Mouse (Mus musculus): Measurements from ENCODE around the gene Gm43738. TPM values are rescaled to one million over a fixed set of nuclear protein-coding genes. Genes with fewer than 3 reads are reported as not detected.
"Not testable (repeated sequence)": the region's sequence is repeated elsewhere in the genome, so short reads cannot be mapped to it uniquely, and the experiment has no call there.

The Gm43738 gene
- polyA plus RNA-seq, 1 experiment = not detected

DNA sequence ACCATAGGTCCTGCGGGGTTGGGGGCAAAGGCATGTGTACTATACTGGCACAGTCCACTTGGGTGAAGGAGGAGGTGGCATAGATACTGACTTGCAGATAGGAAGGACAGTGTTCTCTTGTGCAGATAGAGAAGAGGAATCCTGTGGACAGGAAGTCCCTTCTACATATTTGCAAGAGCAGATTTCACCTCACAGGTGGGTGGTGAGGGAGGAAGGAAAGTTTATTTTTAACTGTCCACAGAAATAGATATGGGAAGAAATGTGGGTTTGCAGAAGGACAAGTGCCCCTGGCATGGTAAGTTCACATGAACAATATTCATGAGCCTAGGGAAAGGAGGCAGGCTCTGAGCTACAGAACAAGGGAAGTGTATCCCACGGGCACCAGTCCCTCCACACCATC is 16.8 kb downstream of the Gm43738 start:
- H3K27ac ChIP-seq (ENCODE audit: insufficient read depth, low read depth, low read length) = no peak overlapping the region
- no peak for TF ChIP-seq CTCF (conservative IDR thresholded peaks at IDR 0.05; ENCODE audit: insufficient read depth, insufficient read length, low read depth, low read length)
- 72% methylated on average over 2 of the region's 2 CpGs for WGBS

GRCm38 (mm10) chr3:89082287-89082686 is 18.6 kb downstream of the Gm43738 start:
- H3K27ac ChIP-seq (ENCODE audit: insufficient read depth, low read depth, low read length); H3K4me1 ChIP-seq (ENCODE audit: control insufficient read depth, insufficient read depth, low read length); DNase-seq; H3K27me3 ChIP-seq (replicated peaks; ENCODE audit: control insufficient read depth, insufficient read depth, low read length); H3K4me3 ChIP-seq (ENCODE audit: insufficient read depth, low read depth, low read length); H3K36me3 ChIP-seq (ENCODE audit: control insufficient read depth, insufficient read depth, low read length): not testable (repeated sequence)

More for the DNA sequence above, 16.8 kb downstream of the Gm43738 start:
- no peak overlapping the region for H3K4me3 ChIP-seq (ENCODE audit: insufficient read depth, low read depth, low read length)
- no peaks in the 10 kb centered on the region for H3K27me3 ChIP-seq (replicated peaks; ENCODE audit: control insufficient read depth, insufficient read depth, low read length)
- DNase-seq = no peak
- peaks cover 4% of the 10 kb centered on the region; the same call in 1 of the 2 replicates for H3K4me1 ChIP-seq (ENCODE audit: control insufficient read depth, insufficient read depth, low read length)
- H3K36me3 ChIP-seq (ENCODE audit: control insufficient read depth, insufficient read depth, low read length) = no peaks in the 10 kb centered on the region

GRCm38 (mm10) chr3:89077383-89077782 is 23.5 kb downstream of the Gm43738 start:
- Histone ChIP-seq H3K27ac (ENCODE audit: insufficient read depth, low read depth, low read length) (no peak overlapping the region), H3K4me3 (ENCODE audit: insufficient read depth, low read depth, low read length) (no peak overlapping the region)

DNA sequence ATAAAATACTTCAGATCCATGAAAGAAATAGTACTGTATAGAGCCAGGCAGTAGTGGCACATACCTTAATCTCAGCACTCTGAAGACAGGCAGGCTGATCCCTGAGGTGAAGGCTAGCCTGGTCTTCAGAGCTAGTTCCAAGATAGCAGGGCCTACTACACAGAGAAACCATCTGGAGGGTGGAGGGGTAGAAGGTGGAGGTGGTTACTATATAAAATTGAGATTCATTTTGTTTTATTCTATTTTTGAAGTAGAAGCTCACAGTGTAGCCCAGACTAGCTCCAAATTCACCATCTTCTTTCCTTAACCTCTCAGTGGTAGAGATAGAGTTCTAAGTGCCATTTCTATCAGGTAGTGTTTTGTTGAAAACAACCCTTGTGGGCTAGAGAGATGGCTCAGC is 33.6 kb downstream of the Gm43738 start:
- TF ChIP-seq CTCF (conservative IDR thresholded peaks at IDR 0.05; ENCODE audit: insufficient read depth, insufficient read length, low read depth, low read length) = no peak
- TF ChIP-seq POLR2A (IDR thresholded peaks at IDR 0.05; ENCODE audit: low read depth, low read length) = no peak
- H3K4me3 ChIP-seq (ENCODE audit: insufficient read depth, low read depth, low read length) = no peak overlapping the region
- DNase-seq = no peak
- no peak overlapping the region for H3K27ac ChIP-seq (ENCODE audit: insufficient read depth, low read depth, low read length)
- H3K4me1 ChIP-seq (ENCODE audit: control insufficient read depth, insufficient read depth, low read length) = no peaks in the 10 kb centered on the region
- peaks cover 20% of the 10 kb centered on the region for H3K36me3 ChIP-seq (ENCODE audit: control insufficient read depth, insufficient read depth, low read length)
- H3K27me3 ChIP-seq (replicated peaks; ENCODE audit: control insufficient read depth, insufficient read depth, low read length) = no peaks in the 10 kb centered on the region

More at GRCm38 (mm10) chr3:89077383-89077782, 23.5 kb downstream of the Gm43738 start:
- no peaks in the 10 kb centered on the region for H3K27me3 ChIP-seq (replicated peaks; ENCODE audit: control insufficient read depth, insufficient read depth, low read length)
- TF ChIP-seq CTCF (conservative IDR thresholded peaks at IDR 0.05; ENCODE audit: insufficient read depth, insufficient read length, low read depth, low read length) (no peak), POLR2A (IDR thresholded peaks at IDR 0.05; ENCODE audit: low read depth, low read length) (no peak)
- H3K4me1 ChIP-seq (ENCODE audit: control insufficient read depth, insufficient read depth, low read length) = no peaks in the 10 kb centered on the region
- no peak for DNase-seq
- 71% methylated on average over 9 of the region's 9 CpGs for WGBS
- peaks cover 5% of the 10 kb centered on the region for H3K36me3 ChIP-seq (ENCODE audit: control insufficient read depth, insufficient read depth, low read length)

DNA sequence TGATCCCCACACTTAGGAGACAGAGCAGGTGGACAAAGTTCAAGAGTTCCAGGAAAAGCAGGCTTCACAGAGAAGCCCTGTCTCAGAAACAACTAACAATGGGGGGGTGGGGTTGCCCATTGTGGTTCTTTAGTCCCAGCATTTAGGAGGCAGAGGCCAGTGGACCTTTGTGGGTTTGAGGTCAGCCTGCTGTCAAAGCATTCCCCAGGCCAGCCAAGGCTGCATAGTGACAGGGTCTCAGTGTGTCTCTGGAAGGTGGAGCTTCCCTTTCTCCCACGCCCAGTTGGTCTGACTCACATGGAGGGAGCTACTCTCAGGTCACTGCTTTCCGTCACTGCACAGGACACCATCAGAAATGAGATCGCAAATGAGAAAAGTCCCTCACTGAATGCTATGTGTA is 39.2 kb downstream of the Gm43738 start:
- no peaks in the 10 kb centered on the region for H3K27me3 ChIP-seq (replicated peaks; ENCODE audit: control insufficient read depth, insufficient read depth, low read length)
- DNase-seq = no peak
- H3K4me3 ChIP-seq (ENCODE audit: insufficient read depth, low read depth, low read length) = no peak overlapping the region
- H3K4me1 ChIP-seq (ENCODE audit: control insufficient read depth, insufficient read depth, low read length) = no peaks in the 10 kb centered on the region
- no peak for TF ChIP-seq CTCF (conservative IDR thresholded peaks at IDR 0.05; ENCODE audit: insufficient read depth, insufficient read length, low read depth, low read length)
- no peak for TF ChIP-seq POLR2A (IDR thresholded peaks at IDR 0.05; ENCODE audit: low read depth, low read length)
- WGBS = 84% methylated on average over 3 of the region's 3 CpGs
- H3K27ac ChIP-seq (ENCODE audit: insufficient read depth, low read depth, low read length) = no peak overlapping the region
- H3K36me3 ChIP-seq (ENCODE audit: control insufficient read depth, insufficient read depth, low read length) = peaks cover 5% of the 10 kb centered on the region

- 87% methylated on average over 3 of the region's 3 CpGs for WGBS
- peak; percentile 38 for DNase-seq
- TF ChIP-seq POLR2A (IDR thresholded peaks at IDR 0.05; ENCODE audit: low read depth, low read length) (no peak), CTCF (conservative IDR thresholded peaks at IDR 0.05; ENCODE audit: insufficient read depth, insufficient read length, low read depth, low read length) (peak; percentile 62)
- Histone ChIP-seq H3K27me3 (replicated peaks; ENCODE audit: control insufficient read depth, insufficient read depth, low read length) (no peaks in the 10 kb centered on the region), H3K27ac (ENCODE audit: insufficient read depth, low read depth, low read length) (no peak overlapping the region), H3K4me1 (ENCODE audit: control insufficient read depth, insufficient read depth, low read length) (no peaks in the 10 kb centered on the region), H3K4me3 (ENCODE audit: insufficient read depth, low read depth, low read length) (no peak overlapping the region), H3K36me3 (ENCODE audit: control insufficient read depth, insufficient read depth, low read length) (peaks cover 2% of the 10 kb centered on the region)
These were observed 42.1 kb downstream of the Gm43738 start for GRCm38 (mm10) chr3:89058783-89059182.

DNA sequence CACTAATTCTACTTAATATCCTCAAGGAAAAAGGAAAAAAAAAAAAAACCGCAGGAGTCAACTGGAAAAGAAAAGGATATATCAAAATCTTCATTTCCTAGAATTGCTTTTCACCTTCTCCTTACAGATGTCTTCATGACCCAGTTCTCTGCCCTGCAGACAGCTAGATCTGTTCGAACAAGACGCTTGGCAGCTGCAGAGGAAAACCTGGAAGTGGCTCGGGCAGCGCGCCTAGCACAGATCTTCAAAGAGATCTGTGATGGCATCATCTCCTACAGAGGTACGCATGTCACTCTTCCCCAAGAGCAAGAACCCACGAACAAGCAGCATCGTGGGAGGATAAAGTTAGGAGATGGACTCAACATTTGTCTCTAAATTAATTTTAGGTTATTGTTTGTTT is 42.5 kb downstream of the Gm43738 start:
- no peak for DNase-seq
- peaks cover 2% of the 10 kb centered on the region for H3K36me3 ChIP-seq (ENCODE audit: control insufficient read depth, insufficient read depth, low read length)

DNA sequence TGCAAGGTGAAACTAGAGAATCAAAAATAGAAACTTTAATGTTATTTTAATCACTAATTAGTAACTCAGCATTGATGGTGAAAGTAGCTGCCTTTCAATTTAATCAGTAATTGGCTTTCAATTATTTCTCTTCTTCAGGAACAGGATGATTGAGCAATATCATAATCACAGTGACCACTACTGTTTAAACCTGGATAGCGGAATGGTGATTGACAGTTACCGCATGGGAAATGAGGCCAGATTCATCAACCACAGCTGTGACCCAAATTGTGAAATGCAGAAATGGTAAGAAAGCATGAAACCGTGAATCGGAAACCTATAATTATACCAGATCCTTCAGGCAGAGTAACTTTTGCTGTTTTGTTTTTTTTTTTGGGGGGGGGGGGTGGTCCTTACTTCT is 57.5 kb downstream of the Gm43738 start:
- Histone ChIP-seq H3K36me3 (ENCODE audit: control insufficient read depth, insufficient read depth, low read length) (peaks cover 1% of the 10 kb centered on the region), H3K27ac (ENCODE audit: insufficient read depth, low read depth, low read length) (no peak overlapping the region), H3K4me3 (ENCODE audit: insufficient read depth, low read depth, low read length) (no peak overlapping the region), H3K27me3 (replicated peaks; ENCODE audit: control insufficient read depth, insufficient read depth, low read length) (no peaks in the 10 kb centered on the region), H3K4me1 (ENCODE audit: control insufficient read depth, insufficient read depth, low read length) (no peaks in the 10 kb centered on the region)
- no peak for DNase-seq
- WGBS = 96% methylated on average over 4 of the region's 4 CpGs
- TF ChIP-seq CTCF (conservative IDR thresholded peaks at IDR 0.05; ENCODE audit: insufficient read depth, insufficient read length, low read depth, low read length) = no peak
- TF ChIP-seq POLR2A (IDR thresholded peaks at IDR 0.05; ENCODE audit: low read depth, low read length) = no peak

More for the DNA sequence above, 42.5 kb downstream of the Gm43738 start:
- TF ChIP-seq CTCF (conservative IDR thresholded peaks at IDR 0.05; ENCODE audit: insufficient read depth, insufficient read length, low read depth, low read length) = no peak
- TF ChIP-seq POLR2A (IDR thresholded peaks at IDR 0.05; ENCODE audit: low read depth, low read length) = no peak
- Histone ChIP-seq H3K4me3 (ENCODE audit: insufficient read depth, low read depth, low read length) (no peak overlapping the region), H3K27me3 (replicated peaks; ENCODE audit: control insufficient read depth, insufficient read depth, low read length) (no peaks in the 10 kb centered on the region), H3K27ac (ENCODE audit: insufficient read depth, low read depth, low read length) (no peak overlapping the region), H3K4me1 (ENCODE audit: control insufficient read depth, insufficient read depth, low read length) (no peaks in the 10 kb centered on the region)
- 90% methylated on average over 9 of the region's 9 CpGs for WGBS

Other genes starting within 250 kb of the Gm43738 start
- 35.9 and 41.1 TPM in 2 replicates for gene Msto1, start 187.1 kb downstream of the Gm43738 start, polyA plus RNA-seq (2012; rRNA removed)
- 7.8 and 8.9 TPM in 2 replicates for gene Ash1l, start 150.5 kb downstream of the Gm43738 start, polyA plus RNA-seq (2012; rRNA removed)
- gene Dap3, start 149.9 kb downstream of the Gm43738 start, polyA plus RNA-seq (2012; rRNA removed) = 57.0 and 78.0 TPM in 2 replicates
- 33.6 and 34.5 TPM in 2 replicates for gene Rusc1, start 7.8 kb downstream of the Gm43738 start, polyA plus RNA-seq (2012; rRNA removed)
- gene Fdps, start 860 bp upstream of the Gm43738 start, polyA plus RNA-seq (2012; rRNA removed) = 40.3 and 54.9 TPM in 2 replicates
- gene Pklr, start 35.0 kb upstream of the Gm43738 start, polyA plus RNA-seq (2012; rRNA removed) = 79.3 and 96.0 TPM in 2 replicates
- 1.1 and 1.4 TPM in 2 replicates for gene Hcn3, start 59.1 kb upstream of the Gm43738 start, polyA plus RNA-seq (2012; rRNA removed)
- gene Clk2, start 63.7 kb upstream of the Gm43738 start, polyA plus RNA-seq (2012; rRNA removed) = 37.8 and 40.2 TPM in 2 replicates
- gene Scamp3, start 76.4 kb upstream of the Gm43738 start, polyA plus RNA-seq (2012; rRNA removed) = 138 and 141 TPM in 2 replicates
- gene Fam189b, start 82.0 kb upstream of the Gm43738 start, polyA plus RNA-seq (2012; rRNA removed) = 18.3 and 18.4 TPM in 2 replicates
- gene Gba, start 101.8 kb upstream of the Gm43738 start, polyA plus RNA-seq (2012; rRNA removed) = 61.6 and 65.3 TPM in 2 replicates
- 5.0 and 7.9 TPM in 2 replicates for gene Thbs3, start 114.1 kb upstream of the Gm43738 start, polyA plus RNA-seq (2012; rRNA removed)
- gene Mtx1, start 126.0 kb upstream of the Gm43738 start, polyA plus RNA-seq (2012; rRNA removed) = 257 and 283 TPM in 2 replicates
- gene Muc1, start 128.0 kb upstream of the Gm43738 start, polyA plus RNA-seq (2012; rRNA removed) = 45.9 and 53.8 TPM in 2 replicates
- gene Krtcap2, start 144.9 kb upstream of the Gm43738 start, polyA plus RNA-seq (2012; rRNA removed) = 142 and 173 TPM in 2 replicates
- 9.1 and 10.5 TPM in 2 replicates for gene Trim46, start 145.2 kb upstream of the Gm43738 start, polyA plus RNA-seq (2012; rRNA removed)
- gene Dpm3, start 158.3 kb upstream of the Gm43738 start, polyA plus RNA-seq (2012; rRNA removed) = 431 and 562 TPM in 2 replicates
- gene Slc50a1, start 169.5 kb upstream of the Gm43738 start, polyA plus RNA-seq (2012; rRNA removed) = 109 and 110 TPM in 2 replicates
- gene Efna1, start 180.0 kb upstream of the Gm43738 start, polyA plus RNA-seq (2012; rRNA removed) = 54.1 and 59.2 TPM in 2 replicates
- 2.4 and 4.2 TPM in 2 replicates for gene Efna3, start 221.9 kb upstream of the Gm43738 start, polyA plus RNA-seq (2012; rRNA removed)
- gene Efna4, start 236.9 kb upstream of the Gm43738 start, polyA plus RNA-seq (2012; rRNA removed) = 8.2 and 10.4 TPM in 2 replicates
- gene Adam15, start 248.9 kb upstream of the Gm43738 start, polyA plus RNA-seq (2012; rRNA removed) = 95.1 and 111 TPM in 2 replicates

Measured in kidney, adult 2 months (tissue).